Mouse (Mus musculus) liver, postnatal 0 days (tissue): ENCODE data around the gene Gm2001.
"Not testable (repeated sequence)": the region's sequence is repeated elsewhere in the genome, so short reads cannot be mapped to it uniquely, and the experiment has no call there.

Source experiments
- CTCF ChIP-seq: sonication (generic); IDR thresholded peaks from 2 replicates; pipeline ENCODE4 v1.5.1; 2016; ENCODE audit warnings: antibody characterized with exemption, low read depth
- EP300 ChIP-seq: IDR thresholded peaks from 2 replicates; pipeline ENCODE4 v1.6.1; 2016; ENCODE audit warnings: antibody characterized with exemption, low read depth, mild to moderate bottlenecking

DNA sequence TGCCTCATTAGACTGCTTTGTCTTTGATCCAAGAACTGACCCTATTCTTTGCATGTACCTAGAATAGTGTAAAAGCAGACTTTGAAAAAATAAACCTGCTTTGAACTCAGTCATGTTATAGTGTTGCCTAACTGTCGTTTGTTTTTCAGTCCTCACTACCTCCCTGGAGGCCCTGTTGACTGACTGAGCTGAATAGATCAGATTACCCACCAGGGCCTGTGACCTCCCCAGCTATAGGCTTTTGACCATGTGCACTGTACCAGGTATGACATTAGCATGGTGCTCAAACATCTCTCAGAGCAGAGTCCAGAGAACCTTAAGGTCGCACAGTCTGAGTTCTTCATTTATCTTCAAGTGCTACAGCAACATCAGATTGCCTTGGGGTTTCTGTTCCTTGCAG, 8.5 kb upstream of the Gm2001 start:
- not testable (repeated sequence) for TF ChIP-seq CTCF, EP300
